Mouse (Mus musculus): ENCODE results near the gene Adprh. TPM values are rescaled to one million over a fixed set of nuclear protein-coding genes. Genes with fewer than 3 reads are reported as not detected.
A peak's percentile ranks its signal among the peaks of the same experiment; 100 is the strongest.
"Not testable (repeated sequence)": the region's sequence is repeated elsewhere in the genome, so short reads cannot be mapped to it uniquely, and the experiment has no call there.

Adprh gene
- total RNA-seq, 2 experiments from 2014 or later, result 15.0 to 18.9 TPM

DNA sequence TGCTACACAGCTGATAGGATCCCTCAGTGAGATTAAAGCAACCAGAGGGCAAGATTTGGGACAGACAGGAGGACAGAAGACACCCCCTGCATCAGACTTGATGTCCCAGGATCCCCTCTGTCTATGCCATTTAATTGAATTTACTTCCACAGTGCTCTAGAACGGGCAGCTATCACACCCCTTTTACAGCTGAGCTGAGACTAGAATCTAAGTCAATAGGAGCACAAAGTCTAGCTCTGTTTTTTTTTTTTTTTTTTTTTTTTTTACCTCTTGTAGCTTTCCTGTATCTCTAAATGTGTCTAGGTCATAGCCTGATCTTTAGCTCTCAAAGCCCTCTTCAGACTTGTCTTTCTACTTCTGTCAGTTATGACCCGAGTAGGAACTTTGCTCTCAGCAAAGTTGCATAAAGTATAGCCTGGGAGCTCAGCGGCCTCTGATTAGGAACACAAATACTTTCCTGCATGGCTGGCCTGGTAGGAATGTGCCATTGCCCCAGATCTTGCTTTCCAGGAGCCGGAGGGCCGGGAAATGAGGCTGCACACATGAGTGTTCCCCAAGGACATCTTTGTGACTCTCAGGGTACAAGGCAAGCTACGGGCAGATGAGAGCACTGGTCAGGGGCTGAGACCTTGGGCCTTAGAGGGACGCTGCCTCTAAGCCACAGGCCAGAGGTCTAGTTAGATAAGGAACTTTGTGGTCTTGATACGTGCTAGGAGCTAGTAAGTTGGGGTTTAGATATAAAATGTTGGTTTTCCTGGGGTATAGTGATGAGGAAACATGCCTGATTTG, 15.6 kb upstream of the Adprh start:
- ATAC-seq (replicated peaks; ENCODE audit: poor library complexity, severe bottlenecking), result no peak

DNA sequence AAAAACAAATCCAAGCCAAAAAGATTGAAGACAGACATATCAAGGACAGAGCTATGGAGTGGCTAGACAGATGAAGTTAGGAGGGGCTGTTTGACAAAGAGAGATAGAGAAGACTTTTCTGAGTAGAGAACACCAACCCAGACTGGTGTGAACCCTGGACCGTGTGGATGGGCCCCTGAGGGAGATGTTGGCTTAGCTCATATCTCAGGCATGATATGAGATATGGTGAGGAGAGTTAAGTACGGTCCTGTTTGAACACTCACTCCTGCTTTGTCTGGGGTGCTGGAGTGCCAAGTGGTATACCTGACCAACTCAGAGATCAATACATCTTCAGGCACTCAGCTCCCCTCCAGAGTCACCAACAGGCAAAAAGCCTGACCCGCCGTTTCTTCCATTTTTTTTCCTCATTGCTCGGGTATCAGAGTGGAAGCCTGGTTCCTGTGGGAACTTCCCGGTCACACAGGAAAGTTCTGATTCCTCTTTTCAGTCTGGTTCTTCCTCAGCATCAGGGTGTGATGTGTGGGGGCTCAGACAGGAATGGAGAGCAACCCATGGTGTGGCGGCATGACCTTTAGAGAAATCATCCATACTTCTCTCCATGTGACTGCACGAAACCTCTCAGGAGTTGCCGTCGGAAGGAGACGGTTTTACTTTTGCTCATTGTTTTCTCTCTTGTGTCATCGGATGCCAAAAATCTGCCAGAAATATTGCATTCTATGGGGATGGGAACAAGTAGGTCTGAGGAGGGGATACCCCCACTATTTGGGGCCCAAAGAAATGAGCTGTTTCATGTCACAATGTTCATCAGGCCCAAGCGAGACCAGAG, 14.8 kb upstream of the Adprh start:
- no peak for ATAC-seq (replicated peaks; ENCODE audit: poor library complexity, severe bottlenecking)

DNA sequence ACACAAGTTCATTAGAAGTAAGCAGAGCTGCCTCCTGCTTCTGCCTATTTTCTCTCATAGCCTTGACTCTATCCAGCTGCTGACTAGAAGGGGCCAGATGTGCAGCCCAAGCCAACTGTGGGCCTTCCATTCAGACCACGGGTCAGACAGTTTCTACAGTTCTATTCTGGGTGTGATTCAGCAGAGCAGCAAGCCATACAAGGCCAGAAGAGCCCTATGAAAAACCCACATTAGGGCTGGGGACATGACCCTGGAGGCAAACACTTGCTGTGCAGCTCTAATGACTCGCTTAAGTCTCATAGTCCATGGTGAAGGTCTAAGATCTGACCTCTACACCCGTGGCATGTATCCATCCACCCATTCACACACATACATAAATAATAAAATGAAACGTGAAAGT, 13.6 kb upstream of the Adprh start:
- no peak for ATAC-seq (replicated peaks; ENCODE audit: poor library complexity, severe bottlenecking)

DNA sequence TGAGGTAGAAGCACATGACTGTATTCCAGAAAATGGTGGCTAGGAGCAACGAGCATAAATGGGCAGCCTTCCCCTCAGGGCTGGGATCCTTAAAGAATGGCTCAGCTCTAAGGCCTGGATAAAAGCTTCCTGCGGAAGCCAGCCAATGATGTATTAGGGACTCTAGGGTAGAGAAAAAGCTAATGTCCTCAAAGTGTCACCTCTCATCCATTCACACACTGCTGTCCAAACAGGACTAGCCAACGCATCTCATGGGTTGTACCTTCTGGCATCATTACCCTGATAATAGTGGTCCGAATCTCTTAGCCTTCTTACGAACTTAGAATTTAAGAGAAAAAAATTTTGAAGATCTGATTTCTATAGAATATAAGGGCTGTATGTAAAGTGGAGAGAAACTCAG, 10.8 kb upstream of the Adprh start:
- ATAC-seq (replicated peaks; ENCODE audit: poor library complexity, severe bottlenecking), result no peak

DNA sequence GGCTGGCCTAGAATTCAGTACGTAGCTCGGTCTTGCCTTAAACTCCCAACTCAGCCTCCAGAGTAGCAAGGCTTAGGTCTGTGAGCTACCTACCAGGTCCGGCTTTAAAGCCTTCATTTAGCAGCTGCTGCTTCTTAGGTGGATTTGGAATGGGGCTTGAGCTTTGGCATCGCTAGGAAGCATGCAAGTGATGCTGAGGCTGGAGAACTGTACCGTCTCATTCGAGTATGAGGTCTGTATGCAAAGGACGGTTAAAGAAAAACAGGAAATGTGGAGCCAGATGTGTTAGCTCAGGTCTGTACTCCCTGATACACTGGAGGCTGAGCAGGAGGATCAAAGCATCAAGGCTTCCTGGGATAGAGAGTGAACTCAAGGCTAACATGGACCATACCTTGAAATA, 9.7 kb upstream of the Adprh start:
- no peak for ATAC-seq (replicated peaks; ENCODE audit: poor library complexity, severe bottlenecking)

GRCm38 (mm10) chr16:38461749-38462148, 9.2 kb upstream of the Adprh start:
- ATAC-seq (replicated peaks; ENCODE audit: poor library complexity, severe bottlenecking), result no peak

GRCm38 (mm10) chr16:38459990-38460389, 7.5 kb upstream of the Adprh start:
- ATAC-seq (replicated peaks; ENCODE audit: poor library complexity, severe bottlenecking), result no peak

GRCm38 (mm10) chr16:38458600-38459280, 6.2 kb upstream of the Adprh start:
- peak; percentile 62 for ATAC-seq (replicated peaks; ENCODE audit: poor library complexity, severe bottlenecking)

- ATAC-seq (replicated peaks; ENCODE audit: poor library complexity, severe bottlenecking), result peak; percentile 70
These were observed 4.5 kb upstream of the Adprh start for GRCm38 (mm10) chr16:38456812-38457567.

GRCm38 (mm10) chr16:38455511-38456418, 3.3 kb upstream of the Adprh start, which contains the start of gene Cd80:
Cd80 (plus strand) TSS chr16:38455561.
- no peak for ATAC-seq (replicated peaks; ENCODE audit: poor library complexity, severe bottlenecking)

DNA sequence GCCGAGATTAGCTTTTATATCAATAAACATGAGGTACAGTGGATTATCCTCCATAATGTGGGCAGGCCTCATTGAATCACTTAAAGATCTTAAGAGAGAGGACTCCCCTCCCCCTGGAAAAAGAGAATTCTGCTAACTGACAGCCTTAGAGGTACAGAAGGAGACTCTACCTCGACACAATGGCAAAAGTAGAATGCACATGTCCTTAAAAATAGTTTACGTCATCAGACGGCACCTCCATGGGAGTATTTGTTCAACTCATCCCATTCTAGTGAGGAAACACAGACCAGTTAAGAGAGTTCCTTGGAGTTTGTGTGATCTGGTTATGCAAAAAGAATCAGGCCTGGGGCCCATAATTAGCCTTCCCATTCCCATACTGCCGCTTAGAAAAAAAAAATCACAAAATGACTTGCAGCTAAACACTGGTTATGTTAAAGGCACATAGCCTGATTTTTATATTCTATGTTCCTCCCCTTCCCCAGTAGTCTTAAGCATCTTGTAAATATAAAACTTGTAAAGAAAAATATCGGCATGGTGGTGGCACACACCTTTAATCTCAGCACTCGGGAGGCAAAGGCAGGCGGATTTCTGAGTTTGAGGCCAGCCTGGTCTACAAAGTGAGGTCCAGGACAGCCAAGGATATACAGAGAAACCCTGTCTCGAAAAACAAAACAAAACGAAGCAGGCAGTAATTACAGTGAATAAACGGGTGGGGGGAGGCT, 2.2 kb upstream of the Adprh start:
- no peak for ATAC-seq (replicated peaks; ENCODE audit: poor library complexity, severe bottlenecking)

DNA sequence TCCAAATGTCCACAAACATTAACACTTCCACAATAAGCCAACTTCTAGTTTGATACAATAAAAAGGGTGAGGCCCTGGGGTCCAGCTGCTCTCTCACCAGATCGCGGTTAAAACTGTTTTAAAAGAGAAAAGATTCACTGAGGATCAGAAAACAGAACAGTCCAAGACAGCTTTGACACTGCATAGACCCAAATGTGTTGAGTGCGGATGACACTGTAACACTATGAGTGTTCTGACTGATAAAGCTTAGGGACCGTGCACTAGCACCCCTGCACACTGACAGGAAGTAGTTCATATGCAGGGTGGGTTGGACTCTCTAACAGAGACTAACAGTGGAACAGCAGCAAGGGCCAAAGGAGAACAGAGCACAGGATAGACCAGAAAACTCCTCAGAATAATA, 1.4 kb upstream of the Adprh start:
- ATAC-seq (replicated peaks; ENCODE audit: poor library complexity, severe bottlenecking), result no peak

GRCm38 (mm10) chr16:38453203-38453553, 675 bp upstream of the Adprh start:
- ATAC-seq (replicated peaks; ENCODE audit: poor library complexity, severe bottlenecking), result no peak

- no peak for ATAC-seq (replicated peaks; ENCODE audit: poor library complexity, severe bottlenecking)
These were observed 890 bp downstream of the Adprh start for GRCm38 (mm10) chr16:38451421-38452205.

- no peak for ATAC-seq (replicated peaks; ENCODE audit: poor library complexity, severe bottlenecking)
These were observed 1.8 kb downstream of the Adprh start for GRCm38 (mm10) chr16:38450707-38451106.

DNA sequence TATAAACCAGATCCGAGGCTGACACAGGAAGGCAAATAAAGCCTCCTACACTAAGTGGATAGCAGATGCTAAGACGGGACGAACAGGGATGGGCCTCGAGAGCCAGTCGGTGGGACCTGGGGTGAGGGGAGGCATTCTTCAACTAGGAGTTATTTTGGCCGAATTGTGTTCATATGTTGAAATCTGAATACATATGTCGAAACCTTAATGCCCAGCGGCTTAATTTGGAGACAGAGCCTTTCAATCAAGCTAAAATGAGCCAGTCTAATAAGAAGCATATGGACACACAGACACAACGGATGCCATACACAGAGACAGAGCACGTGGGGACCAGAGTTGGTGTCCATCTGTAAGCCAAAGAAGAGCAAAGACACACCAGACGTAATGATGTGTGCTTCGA, 4.0 kb downstream of the Adprh start:
- no peak for ATAC-seq (replicated peaks; ENCODE audit: poor library complexity, severe bottlenecking)

DNA sequence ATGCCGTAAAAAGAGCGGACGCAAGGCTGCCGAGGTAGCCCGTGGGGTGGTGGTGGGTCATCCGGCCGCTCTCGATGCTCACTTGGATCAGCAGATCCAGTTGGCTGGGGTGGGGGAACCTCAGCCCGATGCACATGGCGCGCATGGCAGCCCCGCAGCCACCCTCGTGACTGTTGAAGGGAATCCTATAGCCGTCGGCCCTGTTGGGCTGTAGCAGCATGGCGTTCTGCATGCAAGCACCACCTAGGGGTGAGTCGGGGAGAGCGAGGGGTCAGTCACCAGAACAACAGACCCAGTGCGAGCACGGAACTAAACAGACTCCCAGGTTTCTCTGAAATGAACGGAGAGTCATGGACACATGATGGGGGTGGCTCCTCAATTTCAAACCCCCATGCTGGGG, 5.1 kb downstream of the Adprh start:
- ATAC-seq (replicated peaks; ENCODE audit: poor library complexity, severe bottlenecking), result no peak

DNA sequence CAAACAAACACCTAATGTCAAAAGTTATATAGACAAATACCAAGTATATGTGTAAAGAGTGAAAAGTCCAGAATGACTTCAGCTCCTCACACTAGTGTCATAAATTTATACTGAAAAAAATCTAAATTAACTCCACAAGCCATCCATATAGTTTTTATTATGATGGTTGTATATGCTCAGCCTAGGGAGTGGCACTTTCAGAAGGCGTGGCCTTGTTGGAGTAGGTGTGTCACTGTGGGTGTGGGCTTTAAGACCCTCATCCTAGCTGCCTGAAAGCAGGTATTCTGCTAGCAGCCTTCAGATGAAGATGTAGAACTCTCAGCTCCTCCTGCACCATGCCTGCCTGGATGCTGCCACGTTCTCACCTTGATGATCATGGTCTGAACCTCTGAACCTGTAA, 6.4 kb downstream of the Adprh start:
- ATAC-seq (replicated peaks; ENCODE audit: poor library complexity, severe bottlenecking), result not testable (repeated sequence)

All from granulocyte monocyte progenitor cell, adult 5-6 weeks (primary cell).